Mouse (Mus musculus) kidney, adult 18-20 months (tissue): ENCODE data around the gene Hbs1l.

ENCODE experiments used
- DNase-seq: peaks from one replicate; pipeline ENCODE4 v3.0.0; 2021

Gene Hbs1l

GRCm38 (mm10) chr10:21411621-21412205 lies 115.9 kb downstream of the Hbs1l start:
- DNase-seq = no peak

- DNase-seq = no peak
These were observed 119.3 kb downstream of the Hbs1l start for GRCm38 (mm10) chr10:21415031-21415430.

- DNase-seq = no peak
These were observed 120.4 kb downstream of the Hbs1l start for GRCm38 (mm10) chr10:21416184-21416583.
